Mouse (Mus musculus): ENCODE results near the gene Anapc2. TPM values are rescaled to one million over a fixed set of nuclear protein-coding genes. Genes with fewer than 3 reads are reported as not detected.

Gene Anapc2
- polyA plus RNA-seq, 1 experiment from 2014 or later: 131 TPM

Other genes with a start within 250 kb of the Anapc2 start
- gene Nsmf, start 218.1 kb upstream of the Anapc2 start, polyA plus RNA-seq (2015; fragmentation: Nextera tagmentation; extraction: Ambion mirVana): 125 and 134 TPM in 2 replicates
- gene Entpd8, start 192.2 kb upstream of the Anapc2 start, polyA plus RNA-seq (2015; fragmentation: Nextera tagmentation; extraction: Ambion mirVana): not detected in 2 replicates
- gene Noxa1, start 177.3 kb upstream of the Anapc2 start, polyA plus RNA-seq (2015; fragmentation: Nextera tagmentation; extraction: Ambion mirVana): not detected in 2 replicates
- gene Nrarp, start 91.7 kb upstream of the Anapc2 start, polyA plus RNA-seq (2015; fragmentation: Nextera tagmentation; extraction: Ambion mirVana): 25.5 and 27.9 TPM in 2 replicates
- 1.2 and 1.4 TPM in 2 replicates for gene Tor4a, start 75.6 kb upstream of the Anapc2 start, polyA plus RNA-seq (2015; fragmentation: Nextera tagmentation; extraction: Ambion mirVana)
- 95.1 and 99.9 TPM in 2 replicates for gene Nelfb, start 61.0 kb upstream of the Anapc2 start, polyA plus RNA-seq (2015; fragmentation: Nextera tagmentation; extraction: Ambion mirVana)
- 0.15 TPM in 1 of 2 replicates, not detected in the other for gene Stpg3, start 57.8 kb upstream of the Anapc2 start, polyA plus RNA-seq (2015; fragmentation: Nextera tagmentation; extraction: Ambion mirVana)
- gene Fam166a, start 53.7 kb upstream of the Anapc2 start, polyA plus RNA-seq (2015; fragmentation: Nextera tagmentation; extraction: Ambion mirVana): 0.89 TPM in 1 of 2 replicates, not detected in the other
- gene Tubb4b, start 47.8 kb upstream of the Anapc2 start, polyA plus RNA-seq (2015; fragmentation: Nextera tagmentation; extraction: Ambion mirVana): 361 and 388 TPM in 2 replicates
- not detected in 2 replicates for gene Slc34a3, start 38.1 kb upstream of the Anapc2 start, polyA plus RNA-seq (2015; fragmentation: Nextera tagmentation; extraction: Ambion mirVana)
- not detected in 2 replicates for gene Rnf224, start 35.7 kb upstream of the Anapc2 start, polyA plus RNA-seq (2015; fragmentation: Nextera tagmentation; extraction: Ambion mirVana)
- gene Rnf208, start 30.2 kb upstream of the Anapc2 start, polyA plus RNA-seq (2015; fragmentation: Nextera tagmentation; extraction: Ambion mirVana): 83.0 and 91.6 TPM in 2 replicates
- 0.22 TPM in 1 of 2 replicates, not detected in the other for gene Cysrt1, start 30.0 kb upstream of the Anapc2 start, polyA plus RNA-seq (2015; fragmentation: Nextera tagmentation; extraction: Ambion mirVana)
- gene AL732309.1, start 25.6 kb upstream of the Anapc2 start, polyA plus RNA-seq (2015; fragmentation: Nextera tagmentation; extraction: Ambion mirVana): 5.3 and 5.4 TPM in 2 replicates
- 18.8 and 21.5 TPM in 2 replicates for gene Tmem203, start 17.0 kb upstream of the Anapc2 start, polyA plus RNA-seq (2015; fragmentation: Nextera tagmentation; extraction: Ambion mirVana)
- 13.3 and 14.6 TPM in 2 replicates for gene Tprn, start 9.9 kb upstream of the Anapc2 start, polyA plus RNA-seq (2015; fragmentation: Nextera tagmentation; extraction: Ambion mirVana)
- 187 and 206 TPM in 2 replicates for gene Ssna1, start within 50 bp of the Anapc2 start, polyA plus RNA-seq (2015; fragmentation: Nextera tagmentation; extraction: Ambion mirVana)
- not detected in 2 replicates for gene Tmem210, start 15.7 kb downstream of the Anapc2 start, polyA plus RNA-seq (2015; fragmentation: Nextera tagmentation; extraction: Ambion mirVana)
- not detected in 2 replicates for gene Lrrc26, start 17.4 kb downstream of the Anapc2 start, polyA plus RNA-seq (2015; fragmentation: Nextera tagmentation; extraction: Ambion mirVana)
- gene Grin1, start 46.7 kb downstream of the Anapc2 start, polyA plus RNA-seq (2015; fragmentation: Nextera tagmentation; extraction: Ambion mirVana): 27.1 and 30.2 TPM in 2 replicates
- 55.4 and 73.6 TPM in 2 replicates for gene Man1b1, start 59.9 kb downstream of the Anapc2 start, polyA plus RNA-seq (2015; fragmentation: Nextera tagmentation; extraction: Ambion mirVana)
- 26.4 and 27.5 TPM in 2 replicates for gene Dpp7, start 83.9 kb downstream of the Anapc2 start, polyA plus RNA-seq (2015; fragmentation: Nextera tagmentation; extraction: Ambion mirVana)
- 6.0 and 8.5 TPM in 2 replicates for gene Uap1l1, start 93.2 kb downstream of the Anapc2 start, polyA plus RNA-seq (2015; fragmentation: Nextera tagmentation; extraction: Ambion mirVana)
- gene Sapcd2, start 99.8 kb downstream of the Anapc2 start, polyA plus RNA-seq (2015; fragmentation: Nextera tagmentation; extraction: Ambion mirVana): 9.9 and 11.3 TPM in 2 replicates
- 11.0 and 14.8 TPM in 2 replicates for gene Entpd2, start 123.4 kb downstream of the Anapc2 start, polyA plus RNA-seq (2015; fragmentation: Nextera tagmentation; extraction: Ambion mirVana)
- 359 and 403 TPM in 2 replicates for gene Npdc1, start 126.9 kb downstream of the Anapc2 start, polyA plus RNA-seq (2015; fragmentation: Nextera tagmentation; extraction: Ambion mirVana)
- 0.18 TPM in 1 of 2 replicates, not detected in the other for gene Fut7, start 150.8 kb downstream of the Anapc2 start, polyA plus RNA-seq (2015; fragmentation: Nextera tagmentation; extraction: Ambion mirVana)
- gene Abca2, start 156.2 kb downstream of the Anapc2 start, polyA plus RNA-seq (2015; fragmentation: Nextera tagmentation; extraction: Ambion mirVana): 9.8 and 10.2 TPM in 2 replicates
- gene Clic3, start 184.4 kb downstream of the Anapc2 start, polyA plus RNA-seq (2015; fragmentation: Nextera tagmentation; extraction: Ambion mirVana): 2.8 and 3.2 TPM in 2 replicates
- gene Paxx, start 188.6 kb downstream of the Anapc2 start, polyA plus RNA-seq (2015; fragmentation: Nextera tagmentation; extraction: Ambion mirVana): 85.1 and 97.1 TPM in 2 replicates
- gene Ptgds, start 197.6 kb downstream of the Anapc2 start, polyA plus RNA-seq (2015; fragmentation: Nextera tagmentation; extraction: Ambion mirVana): 19.7 and 19.9 TPM in 2 replicates
- gene Lcn12, start 221.4 kb downstream of the Anapc2 start, polyA plus RNA-seq (2015; fragmentation: Nextera tagmentation; extraction: Ambion mirVana): not detected in 2 replicates
- gene Fbxw5, start 228.3 kb downstream of the Anapc2 start, polyA plus RNA-seq (2015; fragmentation: Nextera tagmentation; extraction: Ambion mirVana): 124 and 129 TPM in 2 replicates
- gene C8g, start 229.2 kb downstream of the Anapc2 start, polyA plus RNA-seq (2015; fragmentation: Nextera tagmentation; extraction: Ambion mirVana): 5.7 and 8.0 TPM in 2 replicates